Mouse (Mus musculus): ENCODE measurements around the gene Tnk2. TPM values are rescaled to one million over a fixed set of nuclear protein-coding genes. Genes with fewer than 3 reads are reported as not detected.

The Tnk2 gene
- polyA plus RNA-seq, 1 experiment, result 35.0 TPM

DNA sequence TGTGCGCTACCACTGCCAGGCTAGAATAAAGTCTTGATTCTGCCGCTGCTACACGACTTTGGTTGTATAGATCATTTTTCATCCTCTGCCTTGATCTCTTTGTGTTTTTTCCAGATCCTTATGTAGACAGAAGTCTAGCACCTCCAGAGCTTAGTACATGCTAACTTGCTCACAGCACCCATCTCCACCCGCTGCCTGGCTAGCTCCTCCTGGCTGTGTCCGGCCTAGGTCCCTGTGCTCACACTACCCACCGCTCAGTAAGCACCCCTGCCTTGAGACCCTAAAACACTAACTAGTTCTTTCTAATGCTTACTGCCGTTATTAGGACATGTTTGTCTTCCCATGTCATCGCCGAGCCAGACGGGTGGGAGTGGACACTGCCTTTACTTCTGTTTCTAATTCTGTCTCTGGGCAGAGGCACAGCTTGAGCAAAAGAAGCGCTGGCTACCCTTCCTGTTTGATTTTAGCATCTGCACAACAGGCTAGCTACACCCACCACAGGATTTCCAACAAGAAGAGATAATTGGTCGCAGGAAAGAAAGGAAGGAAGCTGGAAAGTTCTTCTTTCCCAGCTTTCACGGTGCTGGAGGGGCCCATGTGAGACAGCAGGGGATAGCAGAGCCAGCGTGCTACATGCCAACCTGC, 66.9 kb downstream of the Tnk2 start:
- Histone ChIP-seq H3K4me3 (no peak overlapping the region), H3ac (ENCODE audit: control insufficient read depth, insufficient read length) (no peak overlapping the region), H3K4me2 (ENCODE audit: low read depth) (no peak overlapping the region), H3K36me3 (ENCODE audit: control insufficient read depth, insufficient read depth) (no peaks in the 10 kb centered on the region), H3K79me2 (ENCODE audit: control insufficient read depth, insufficient read depth) (no peaks in the 10 kb centered on the region), H3K27me3 (ENCODE audit: control insufficient read depth, insufficient read depth, insufficient read length) (no peaks in the 10 kb centered on the region)
- TF ChIP-seq MYOG (IDR thresholded peaks at IDR 0.05; ENCODE audit: control insufficient read depth in 1 of 3, insufficient read depth in 1 of 3, insufficient read length in 2 of 3, low read depth in 2 of 3) (no peak), POLR2AphosphoS2 (IDR thresholded peaks at IDR 0.05; ENCODE audit: insufficient read length, low read depth) (no peak), E2F4 (IDR thresholded peaks at IDR 0.05; ENCODE audit: insufficient read depth) (no peak), SRF (IDR thresholded peaks at IDR 0.05; ENCODE audit: control insufficient read depth, insufficient read length, low read depth) (no peak), TCF3 (IDR thresholded peaks at IDR 0.05; ENCODE audit: insufficient read length, low read depth) (no peak), TCF12 (IDR thresholded peaks at IDR 0.05; ENCODE audit: insufficient read depth, poor library complexity, severe bottlenecking) (no peak), MYOD1 (IDR thresholded peaks at IDR 0.05; ENCODE audit: control insufficient read depth in 1 of 3, insufficient read length in 2 of 3, low read depth in 2 of 3) (no peak), CEBPB (IDR thresholded peaks at IDR 0.05; ENCODE audit: insufficient read depth, poor library complexity, severe bottlenecking) (no peak), REST (IDR thresholded peaks at IDR 0.05; ENCODE audit: insufficient read depth, insufficient read length) (no peak), USF1 (IDR thresholded peaks at IDR 0.05; ENCODE audit: low read depth) (no peak), MAX (IDR thresholded peaks at IDR 0.05; ENCODE audit: low read depth) (no peak), POLR2A (IDR thresholded peaks at IDR 0.05; ENCODE audit: insufficient read length, low read depth) (no peak)

DNA sequence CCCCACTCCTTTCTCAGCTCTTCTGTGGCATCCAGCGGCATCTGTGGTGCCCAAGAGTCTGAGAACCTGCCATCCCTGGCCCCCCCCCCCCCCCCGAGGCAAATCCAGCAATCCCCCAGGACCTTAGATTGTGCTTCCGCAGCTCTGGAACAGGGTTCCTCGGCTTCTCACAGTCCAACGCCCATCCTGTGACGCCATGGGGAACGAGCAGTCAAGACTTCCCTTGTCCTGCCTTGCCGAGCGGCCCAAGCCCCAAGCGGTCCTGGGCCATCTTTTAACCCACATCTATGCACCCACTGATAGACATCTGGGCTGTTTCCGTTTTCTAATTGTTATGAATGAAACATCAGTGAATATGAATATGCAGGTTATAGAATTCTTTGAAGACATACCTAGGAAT, 68.5 kb downstream of the Tnk2 start:
- no peak overlapping the region for H3K4me2 ChIP-seq (ENCODE audit: low read depth)
- H3K79me2 ChIP-seq (ENCODE audit: control insufficient read depth, insufficient read depth), result no peaks in the 10 kb centered on the region
- no peaks in the 10 kb centered on the region for H3K36me3 ChIP-seq (ENCODE audit: control insufficient read depth, insufficient read depth)
- TF ChIP-seq E2F4 (IDR thresholded peaks at IDR 0.05; ENCODE audit: insufficient read depth) (no peak), MYOD1 (IDR thresholded peaks at IDR 0.05; ENCODE audit: control insufficient read depth in 1 of 3, insufficient read length in 2 of 3, low read depth in 2 of 3) (no peak), TCF12 (IDR thresholded peaks at IDR 0.05; ENCODE audit: insufficient read depth, poor library complexity, severe bottlenecking) (no peak), MYOG (IDR thresholded peaks at IDR 0.05; ENCODE audit: control insufficient read depth in 1 of 3, insufficient read depth in 1 of 3, insufficient read length in 2 of 3, low read depth in 2 of 3) (no peak), POLR2AphosphoS2 (IDR thresholded peaks at IDR 0.05; ENCODE audit: insufficient read length, low read depth) (no peak), SRF (IDR thresholded peaks at IDR 0.05; ENCODE audit: control insufficient read depth, insufficient read length, low read depth) (no peak), CEBPB (IDR thresholded peaks at IDR 0.05; ENCODE audit: insufficient read depth, poor library complexity, severe bottlenecking) (no peak), USF1 (IDR thresholded peaks at IDR 0.05; ENCODE audit: low read depth) (no peak), TCF3 (IDR thresholded peaks at IDR 0.05; ENCODE audit: insufficient read length, low read depth) (no peak), POLR2A (IDR thresholded peaks at IDR 0.05; ENCODE audit: insufficient read length, low read depth) (no peak), MAX (IDR thresholded peaks at IDR 0.05; ENCODE audit: low read depth) (no peak), REST (IDR thresholded peaks at IDR 0.05; ENCODE audit: insufficient read depth, insufficient read length) (no peak)
- H3K4me3 ChIP-seq, result no peak overlapping the region
- H3K27me3 ChIP-seq (ENCODE audit: control insufficient read depth, insufficient read depth, insufficient read length), result no peaks in the 10 kb centered on the region
- H3ac ChIP-seq (ENCODE audit: control insufficient read depth, insufficient read length), result no peak overlapping the region

GRCm38 (mm10) chr16:32713556-32713955, 69.9 kb downstream of the Tnk2 start:
- TF ChIP-seq USF1 (IDR thresholded peaks at IDR 0.05; ENCODE audit: low read depth) (no peak), MAX (IDR thresholded peaks at IDR 0.05; ENCODE audit: low read depth) (no peak), TCF12 (IDR thresholded peaks at IDR 0.05; ENCODE audit: insufficient read depth, poor library complexity, severe bottlenecking) (no peak), E2F4 (IDR thresholded peaks at IDR 0.05; ENCODE audit: insufficient read depth) (no peak), MYOG (IDR thresholded peaks at IDR 0.05; ENCODE audit: control insufficient read depth in 1 of 3, insufficient read depth in 1 of 3, insufficient read length in 2 of 3, low read depth in 2 of 3) (no peak), CEBPB (IDR thresholded peaks at IDR 0.05; ENCODE audit: insufficient read depth, poor library complexity, severe bottlenecking) (no peak), POLR2AphosphoS2 (IDR thresholded peaks at IDR 0.05; ENCODE audit: insufficient read length, low read depth) (no peak), MYOD1 (IDR thresholded peaks at IDR 0.05; ENCODE audit: control insufficient read depth in 1 of 3, insufficient read length in 2 of 3, low read depth in 2 of 3) (no peak), POLR2A (IDR thresholded peaks at IDR 0.05; ENCODE audit: insufficient read length, low read depth) (no peak), TCF3 (IDR thresholded peaks at IDR 0.05; ENCODE audit: insufficient read length, low read depth) (no peak), REST (IDR thresholded peaks at IDR 0.05; ENCODE audit: insufficient read depth, insufficient read length) (no peak), SRF (IDR thresholded peaks at IDR 0.05; ENCODE audit: control insufficient read depth, insufficient read length, low read depth) (no peak)
- Histone ChIP-seq H3K4me3 (no peak overlapping the region), H3K79me2 (ENCODE audit: control insufficient read depth, insufficient read depth) (no peaks in the 10 kb centered on the region), H3K36me3 (ENCODE audit: control insufficient read depth, insufficient read depth) (no peaks in the 10 kb centered on the region), H3ac (ENCODE audit: control insufficient read depth, insufficient read length) (no peak overlapping the region), H3K27me3 (ENCODE audit: control insufficient read depth, insufficient read depth, insufficient read length) (no peaks in the 10 kb centered on the region), H3K4me2 (ENCODE audit: low read depth) (no peak overlapping the region)

GRCm38 (mm10) chr16:32715364-32715763, 71.7 kb downstream of the Tnk2 start:
- TF ChIP-seq POLR2A (IDR thresholded peaks at IDR 0.05; ENCODE audit: insufficient read length, low read depth) (no peak), TCF3 (IDR thresholded peaks at IDR 0.05; ENCODE audit: insufficient read length, low read depth) (no peak), E2F4 (IDR thresholded peaks at IDR 0.05; ENCODE audit: insufficient read depth) (no peak), MYOG (IDR thresholded peaks at IDR 0.05; ENCODE audit: control insufficient read depth in 1 of 3, insufficient read depth in 1 of 3, insufficient read length in 2 of 3, low read depth in 2 of 3) (no peak), MYOD1 (IDR thresholded peaks at IDR 0.05; ENCODE audit: control insufficient read depth in 1 of 3, insufficient read length in 2 of 3, low read depth in 2 of 3) (no peak), REST (IDR thresholded peaks at IDR 0.05; ENCODE audit: insufficient read depth, insufficient read length) (no peak), POLR2AphosphoS2 (IDR thresholded peaks at IDR 0.05; ENCODE audit: insufficient read length, low read depth) (no peak), MAX (IDR thresholded peaks at IDR 0.05; ENCODE audit: low read depth) (no peak), CEBPB (IDR thresholded peaks at IDR 0.05; ENCODE audit: insufficient read depth, poor library complexity, severe bottlenecking) (no peak), USF1 (IDR thresholded peaks at IDR 0.05; ENCODE audit: low read depth) (no peak), TCF12 (IDR thresholded peaks at IDR 0.05; ENCODE audit: insufficient read depth, poor library complexity, severe bottlenecking) (no peak), SRF (IDR thresholded peaks at IDR 0.05; ENCODE audit: control insufficient read depth, insufficient read length, low read depth) (no peak)
- H3ac ChIP-seq (ENCODE audit: control insufficient read depth, insufficient read length), result no peak overlapping the region
- no peaks in the 10 kb centered on the region for H3K36me3 ChIP-seq (ENCODE audit: control insufficient read depth, insufficient read depth)
- no peak overlapping the region for H3K4me2 ChIP-seq (ENCODE audit: low read depth)
- no peaks in the 10 kb centered on the region for H3K79me2 ChIP-seq (ENCODE audit: control insufficient read depth, insufficient read depth)
- H3K4me3 ChIP-seq, result no peak overlapping the region
- H3K27me3 ChIP-seq (ENCODE audit: control insufficient read depth, insufficient read depth, insufficient read length), result no peaks in the 10 kb centered on the region

Measured in myocyte (in vitro differentiated cells).